Mouse (Mus musculus): ENCODE data around the gene Rad23a.

DNA sequence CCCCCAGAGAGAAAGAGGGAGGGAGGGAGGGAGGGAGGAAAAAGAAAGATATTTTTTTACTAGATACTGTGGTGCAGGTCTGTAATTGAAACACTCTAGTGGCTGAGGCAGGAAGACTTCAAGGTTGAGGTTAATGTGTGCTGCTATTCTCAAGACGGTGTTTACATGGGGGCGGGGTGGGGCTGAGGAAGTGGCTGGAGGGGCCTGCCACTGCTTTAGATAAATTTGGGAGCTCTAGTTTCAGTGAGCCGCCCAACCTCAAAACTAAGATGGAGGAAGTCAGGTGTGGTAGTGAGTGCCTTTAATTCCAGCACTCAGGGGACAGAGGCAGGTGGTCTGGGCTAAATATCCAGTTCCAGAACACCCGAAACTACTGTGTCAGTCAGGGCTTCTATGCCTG is 14.8 kb downstream of the Rad23a start:
- TF ChIP-seq POLR2A (IDR thresholded peaks at IDR 0.05; ENCODE audit: borderline replicate concordance, insufficient read depth, low read length) (no peak), CTCF (IDR thresholded peaks at IDR 0.05; ENCODE audit: borderline replicate concordance, insufficient read depth, low read depth, low read length) (no peak)
